Comparison of ENCODE assay signal across 12 mouse cellular contexts in the genomic region with DNA sequence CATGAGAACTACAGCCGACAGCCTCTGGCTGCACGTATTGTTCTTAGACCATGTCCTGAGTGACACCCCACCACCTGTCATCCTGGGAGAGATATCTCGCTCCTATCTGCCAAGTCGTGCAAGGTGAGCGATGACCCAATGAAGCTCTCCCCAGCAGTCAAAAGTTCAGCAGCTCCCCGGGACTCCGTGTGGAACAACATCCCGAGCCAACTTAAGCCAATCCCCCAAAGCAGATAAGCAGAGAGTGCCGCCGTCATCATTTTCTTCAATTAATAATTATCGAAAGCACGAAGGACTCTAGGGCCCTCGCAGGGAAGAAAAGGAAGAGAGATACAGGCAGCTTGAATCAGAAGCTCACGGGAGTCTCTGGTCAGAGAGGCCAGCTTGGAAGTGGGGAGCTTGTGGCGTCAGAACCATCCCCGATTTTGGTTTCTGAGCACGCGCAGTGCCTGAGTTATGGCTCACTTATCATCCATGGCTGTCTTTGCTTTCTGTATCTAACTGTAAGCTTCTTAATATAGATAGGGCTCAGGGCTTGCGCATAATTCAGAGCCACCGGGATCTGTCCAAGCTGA. TPM values are rescaled to one million over a fixed set of nuclear protein-coding genes. Genes with fewer than 3 reads are reported as not detected.
DNase-seq lines count a peak whose midpoint lies in the region; ATAC-seq and TF ChIP-seq lines count a peak whose summit lies in the region.
"Had no signal": no experiment of that assay in that cellular context is flagged by ENCODE, and none has a peak within 500 bp of the region (broad histone marks: within the 10 kb centered on the region; RNA-seq: fewer than 3 reads in every experiment).

No protein-coding gene starts in this region.

- no peaks in the 10 kb centered on the region for H3K27me3 ChIP-seq in hindbrain, embryonic 15.5 days
- H3K27me3 ChIP-seq in hindbrain, postnatal 0 days (ENCODE audit: insufficient read depth, low read length) = no peaks in the 10 kb centered on the region
- H3K27me3 ChIP-seq in neural tube, embryonic 13.5 days = no peaks in the 10 kb centered on the region
- H3K27me3 ChIP-seq: heart, embryonic 15.5 days had no signal

- no peaks in the 10 kb centered on the region for H3K9me3 ChIP-seq in hindbrain, embryonic 15.5 days
- no peaks in the 10 kb centered on the region for H3K9me3 ChIP-seq in hindbrain, postnatal 0 days (ENCODE audit: low read length)
- H3K9me3 ChIP-seq in neural tube, embryonic 13.5 days = no peaks in the 10 kb centered on the region
- H3K9me3 ChIP-seq: heart, embryonic 15.5 days had no signal

- H3K4me2 ChIP-seq in hindbrain, embryonic 15.5 days = no peak overlapping the region
- no peak overlapping the region for H3K4me2 ChIP-seq in hindbrain, postnatal 0 days (ENCODE audit: low read depth, low read length)
- no peak overlapping the region for H3K4me2 ChIP-seq in neural tube, embryonic 13.5 days
- H3K4me2 ChIP-seq: heart, embryonic 15.5 days had no signal

- no peak for ATAC-seq in hindbrain, embryonic 15.5 days (ENCODE audit: low FRiP score, low read depth)
- no peak for ATAC-seq in hindbrain, postnatal 0 days
- ATAC-seq in neural tube, embryonic 13.5 days (ENCODE audit: low read depth) = peak; percentile 30; the same call in 1 of the 2 replicates

- intact Hi-C loops in left cerebral cortex, postnatal 4 days (cut with DNase I) = no loop called here
- intact Hi-C loops in left cerebral cortex, postnatal 10 days (cut with DNase I) = no loop called here

- no peak overlapping the region for H3K4me3 ChIP-seq in hindbrain, embryonic 15.5 days
- no peak overlapping the region for H3K4me3 ChIP-seq in hindbrain, postnatal 0 days (ENCODE audit: low read length)
- no peak overlapping the region for H3K4me3 ChIP-seq in neural tube, embryonic 13.5 days
- H3K4me3 ChIP-seq: heart, embryonic 15.5 days; myocyte had no signal

- peaks cover 16% of the 10 kb centered on the region for H3K4me1 ChIP-seq in hindbrain, embryonic 15.5 days (replicated peaks)
- H3K4me1 ChIP-seq in hindbrain, postnatal 0 days (ENCODE audit: insufficient read depth, low read length) = no peaks in the 10 kb centered on the region
- peaks cover 23% of the 10 kb centered on the region for H3K4me1 ChIP-seq in neural tube, embryonic 13.5 days (replicated peaks)
- H3K4me1 ChIP-seq: heart, embryonic 15.5 days had no signal

- H3K9ac ChIP-seq in hindbrain, embryonic 15.5 days = no peak overlapping the region
- H3K9ac ChIP-seq in hindbrain, postnatal 0 days (replicated peaks; ENCODE audit: low read length) = no peak overlapping the region
- H3K9ac ChIP-seq in neural tube, embryonic 13.5 days = no peak overlapping the region
- H3K9ac ChIP-seq: heart, embryonic 15.5 days had no signal

- 74% methylated on average over 20 of the region's 20 CpGs for WGBS in hindbrain, embryonic 15.5 days
- whole genome bisulfite sequencing in hindbrain, postnatal 0 days = 72% methylated on average over 20 of the region's 20 CpGs
- 80% methylated on average over 20 of the region's 20 CpGs for WGBS in neural tube, embryonic 13.5 days

- no peaks in the 10 kb centered on the region for H3K36me3 ChIP-seq in hindbrain, embryonic 15.5 days
- H3K36me3 ChIP-seq in hindbrain, postnatal 0 days (ENCODE audit: insufficient read depth, low read length) = no peaks in the 10 kb centered on the region
- H3K36me3 ChIP-seq in neural tube, embryonic 13.5 days = peaks cover 5% of the 10 kb centered on the region; the same call in 1 of the 2 replicates

- TF ChIP-seq CTCF in hindbrain, postnatal 0 days (IDR thresholded peaks at IDR 0.05; ENCODE audit: low read depth) = no peak

- DNase-seq in hindbrain, postnatal 0 days (ENCODE audit: low spot score) = no peak
- no peak for DNase-seq in neural tube, embryonic 10.5 days (ENCODE audit: extremely low spot score, low spot score)
- peak; percentile 57 to 78 for DNase-seq in kidney, postnatal 25 days
- DNase-seq in thymus, postnatal 0 days (ENCODE audit: low spot score) = no peak
- no peak for DNase-seq in left cerebral cortex, postnatal 4 days
- no peak for DNase-seq in left cerebral cortex, postnatal 10 days (ENCODE audit: extremely low spot score in 1 of 2, low spot score in 2 of 2)
- DNase-seq: adrenal gland, postnatal 10 days; cerebellum, adult 11 months had no signal

- peak overlapping the region; percentile 42; the same call in 1 of the 2 replicates for H3K27ac ChIP-seq in hindbrain, embryonic 15.5 days (replicated peaks)
- no peak overlapping the region for H3K27ac ChIP-seq in hindbrain, postnatal 0 days
- H3K27ac ChIP-seq in neural tube, embryonic 13.5 days (replicated peaks) = 0 out of 2 replicates have a peak overlapping the region, but pooled peaks have one; percentile 18
- H3K27ac ChIP-seq: heart, embryonic 15.5 days had no signal

RNA-seq across cellular contexts. Expression of a gene that starts 13.7 kb away (rescaled TPM):
- 7.8 and 8.1 TPM in 2 replicates for polyA plus RNA-seq in hindbrain, embryonic 15.5 days (2015; fragmentation: Nextera tagmentation; extraction: Ambion mirVana)
- total RNA-seq in hindbrain, postnatal 0 days (2014; rRNA removed) = 32.0 and 44.6 TPM in 2 replicates
- 8.6 and 9.3 TPM in 2 replicates for polyA plus RNA-seq in hindbrain, postnatal 0 days (2015; fragmentation: Nextera tagmentation; extraction: Ambion mirVana)
- polyA plus RNA-seq in neural tube, embryonic 13.5 days (2015; fragmentation: Nextera tagmentation; extraction: Ambion mirVana) = 6.9 and 8.2 TPM in 2 replicates
- 3.8 and 6.3 TPM in 2 replicates for polyA plus RNA-seq in thymus, postnatal 0 days (2015; fragmentation: Nextera tagmentation; extraction: Ambion mirVana)
- 100 to 1,000 TPM in 1 of 2 experiments, 10 to 100 TPM in 1; 91.3 to 126 TPM for total RNA-seq in left cerebral cortex, postnatal 4 days (2021)
- 100 to 1,000 TPM; 149 to 152 TPM for total RNA-seq in left cerebral cortex, postnatal 10 days (2021)

Comparison
In these comparisons a context has a peak if more than half of its experiments do, and no peak if none do; other contexts are left out.
1. DNase-seq: peak in kidney, postnatal 25 days (2 of 2); none in hindbrain, postnatal 0 days (single experiment), neural tube, embryonic 10.5 days (single experiment), thymus, postnatal 0 days (single experiment), left cerebral cortex, postnatal 4 days (single experiment) and left cerebral cortex, postnatal 10 days (0 of 2).